Mouse (Mus musculus): ENCODE data around the gene Stx18. TPM values are rescaled to one million over a fixed set of nuclear protein-coding genes. Genes with fewer than 3 reads are reported as not detected.
A peak's percentile ranks its signal among the peaks of the same experiment; 100 is the strongest.

Gene Stx18
- polyA plus RNA-seq, 1 experiment from 2014 or later: 22.4 TPM

DNA sequence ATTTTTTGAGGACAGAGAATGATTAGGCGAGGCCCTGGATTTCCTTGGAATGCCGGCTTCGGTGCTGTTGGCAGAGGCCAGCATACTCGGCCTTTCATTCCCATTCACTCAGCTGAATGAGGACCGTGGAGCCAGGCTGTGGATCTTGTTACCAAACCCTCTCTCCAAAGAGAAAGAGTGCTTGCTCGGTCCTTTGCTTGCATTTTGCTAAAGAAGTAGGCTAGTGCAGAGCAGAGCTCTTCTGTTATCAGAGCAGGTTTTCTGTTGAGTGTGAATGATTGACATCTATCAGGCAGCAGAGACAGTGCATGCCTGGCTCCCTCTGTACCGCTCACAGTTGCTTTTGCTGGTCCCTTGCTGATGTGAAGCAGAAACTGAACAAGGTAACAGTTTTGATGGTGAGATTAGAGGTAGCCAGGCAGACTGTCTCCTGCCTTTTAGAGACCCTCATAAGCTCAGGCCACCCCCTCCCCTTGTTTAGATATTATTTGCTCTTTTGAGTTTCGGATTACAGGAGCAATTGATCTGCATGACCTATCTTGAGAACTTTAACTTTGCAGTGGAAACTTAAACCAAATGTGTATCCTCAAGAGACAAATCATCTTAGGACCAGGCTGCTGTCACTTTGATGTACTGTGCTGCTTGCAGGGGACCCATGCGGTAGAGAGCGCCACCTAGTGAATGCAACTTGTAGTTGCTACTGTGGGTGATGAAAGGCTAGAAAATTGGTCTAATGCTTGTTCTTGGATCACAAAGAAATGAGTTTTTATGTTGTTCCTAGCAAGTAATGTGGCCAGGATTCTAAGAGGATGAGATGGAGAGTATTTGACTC is 47.2 kb downstream of the Stx18 start:
- no peak overlapping the region for H3K9ac ChIP-seq (ENCODE audit: low read depth, low read length)
- no peaks in the 10 kb centered on the region for H3K27me3 ChIP-seq (replicated peaks; ENCODE audit: control insufficient read depth, insufficient read depth, low read length)
- 35% methylated on average over 10 of the region's 10 CpGs for WGBS

DNA sequence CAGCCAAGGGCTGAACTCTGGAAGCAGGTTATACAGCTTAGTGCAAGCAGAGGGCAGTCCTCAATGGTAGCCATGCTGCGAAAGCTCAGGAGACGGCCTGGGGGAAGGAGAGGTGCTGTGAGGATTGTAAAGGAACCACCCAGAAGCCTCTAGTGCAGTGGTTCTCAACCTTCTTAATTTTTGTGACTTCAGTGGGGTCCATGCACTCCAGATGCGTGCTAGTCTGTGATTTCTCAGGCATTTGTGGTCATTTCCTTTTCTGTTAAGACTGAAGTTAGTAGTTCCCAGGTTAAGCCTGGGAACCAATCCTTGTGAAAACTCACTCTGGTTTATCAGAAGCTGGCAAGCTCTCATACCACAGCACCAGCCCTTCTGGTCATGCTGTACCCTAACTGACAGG is 51.6 kb downstream of the Stx18 start:
- no peak for TF ChIP-seq CTCF (IDR thresholded peaks at IDR 0.05; ENCODE audit: low read depth)
- Histone ChIP-seq H3K4me1 (replicated peaks; ENCODE audit: control insufficient read depth, insufficient read depth, low read length) (no peaks in the 10 kb centered on the region), H3K36me3 (ENCODE audit: control insufficient read depth, insufficient read depth) (no peaks in the 10 kb centered on the region), H3K4me3 (ENCODE audit: low read depth, low read length) (no peak overlapping the region), H3K9ac (ENCODE audit: low read depth, low read length) (no peak overlapping the region), H3K4me2 (replicated peaks; ENCODE audit: low read depth) (no peak overlapping the region), H3K9me3 (ENCODE audit: control insufficient read depth) (no peaks in the 10 kb centered on the region), H3K27me3 (replicated peaks; ENCODE audit: control insufficient read depth, insufficient read depth, low read length) (no peaks in the 10 kb centered on the region), H3K27ac (ENCODE audit: low read depth, low read length) (no peak overlapping the region)
- ATAC-seq: no peak
- 80% methylated on average over 3 of the region's 3 CpGs for WGBS

More for the DNA sequence above, 47.2 kb downstream of the Stx18 start:
- H3K4me3 ChIP-seq (ENCODE audit: low read depth, low read length): no peak overlapping the region
- H3K4me2 ChIP-seq (replicated peaks; ENCODE audit: low read depth): no peak overlapping the region
- no peaks in the 10 kb centered on the region for H3K4me1 ChIP-seq (replicated peaks; ENCODE audit: control insufficient read depth, insufficient read depth, low read length)
- no peaks in the 10 kb centered on the region for H3K9me3 ChIP-seq (ENCODE audit: control insufficient read depth)
- TF ChIP-seq CTCF (IDR thresholded peaks at IDR 0.05; ENCODE audit: low read depth): peak; percentile 95
- H3K36me3 ChIP-seq (ENCODE audit: control insufficient read depth, insufficient read depth): no peaks in the 10 kb centered on the region
- no peak overlapping the region for H3K27ac ChIP-seq (ENCODE audit: low read depth, low read length)
- ATAC-seq: no peak

DNA sequence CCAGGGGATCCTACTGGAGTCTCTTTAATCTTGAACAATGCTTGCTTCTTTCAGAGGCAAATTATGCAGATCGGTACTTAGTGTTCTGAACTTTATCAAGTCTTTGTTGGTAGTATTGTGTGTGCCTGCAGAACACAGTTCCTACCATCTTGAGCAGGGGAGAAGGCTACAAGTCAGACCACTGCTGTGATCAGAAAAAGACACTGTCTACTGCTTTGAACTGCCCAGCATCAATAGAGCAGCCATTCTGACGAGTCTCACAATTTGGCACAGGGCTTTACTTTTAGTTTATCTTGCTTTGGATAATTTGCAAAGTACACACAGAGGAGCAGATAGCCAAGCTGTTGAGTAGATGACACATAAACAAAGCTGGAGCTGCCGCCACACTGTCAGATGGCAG is 52.0 kb downstream of the Stx18 start:
- Histone ChIP-seq H3K4me3 (ENCODE audit: low read depth, low read length) (no peak overlapping the region), H3K36me3 (ENCODE audit: control insufficient read depth, insufficient read depth) (no peaks in the 10 kb centered on the region), H3K4me1 (replicated peaks; ENCODE audit: control insufficient read depth, insufficient read depth, low read length) (no peaks in the 10 kb centered on the region), H3K27ac (ENCODE audit: low read depth, low read length) (no peak overlapping the region), H3K9ac (ENCODE audit: low read depth, low read length) (no peak overlapping the region), H3K9me3 (ENCODE audit: control insufficient read depth) (no peaks in the 10 kb centered on the region), H3K27me3 (replicated peaks; ENCODE audit: control insufficient read depth, insufficient read depth, low read length) (no peaks in the 10 kb centered on the region), H3K4me2 (replicated peaks; ENCODE audit: low read depth) (no peak overlapping the region)
- no peak for ATAC-seq
- 69% methylated on average over 3 of the region's 3 CpGs for WGBS
- no peak for TF ChIP-seq CTCF (IDR thresholded peaks at IDR 0.05; ENCODE audit: low read depth)

DNA sequence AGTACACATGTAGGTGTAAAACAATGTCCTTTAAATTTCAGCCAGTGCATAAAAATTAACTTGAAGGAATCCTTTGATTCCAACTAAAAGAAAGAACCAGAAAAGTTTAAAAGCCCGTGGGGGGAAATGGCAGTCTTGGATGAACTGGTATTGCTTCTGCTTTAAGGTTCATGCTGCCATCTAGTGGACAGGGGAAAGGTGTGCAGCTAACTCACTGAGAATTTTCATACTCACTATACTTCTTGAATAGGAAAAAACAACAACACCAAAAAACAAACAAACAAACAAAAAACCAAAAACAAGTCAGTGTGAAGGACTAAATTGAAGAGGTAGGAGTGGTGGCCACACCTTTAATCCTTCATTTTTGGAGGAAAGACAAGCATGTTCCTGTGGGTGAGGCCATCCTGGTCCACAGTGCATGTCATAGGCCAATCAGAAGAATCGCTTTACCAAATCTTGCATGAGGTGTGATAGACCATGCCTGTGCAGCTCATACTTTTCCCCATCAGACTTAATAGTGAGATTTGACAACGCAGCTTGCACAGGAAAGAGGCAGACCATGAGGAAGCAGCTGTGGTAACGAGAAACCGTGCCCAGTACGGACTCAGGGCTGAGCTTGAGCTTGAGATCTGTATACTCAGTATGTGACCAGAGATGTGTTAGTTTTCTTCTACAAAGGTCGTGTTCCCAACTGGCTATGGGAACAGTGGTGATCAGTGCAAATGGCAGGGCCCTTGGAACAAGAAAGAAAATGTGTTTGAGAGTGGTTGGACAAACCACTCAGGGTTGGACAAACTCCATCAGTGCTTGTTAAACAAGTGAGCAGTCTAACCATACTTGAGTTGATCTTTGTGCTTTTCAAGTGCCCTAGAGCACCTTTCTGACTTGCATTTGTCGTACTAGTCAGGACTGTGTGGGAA is 52.8 kb downstream of the Stx18 start:
- Histone ChIP-seq H3K9ac (ENCODE audit: low read depth, low read length) (no peak overlapping the region), H3K27ac (ENCODE audit: low read depth, low read length) (no peak overlapping the region), H3K4me1 (replicated peaks; ENCODE audit: control insufficient read depth, insufficient read depth, low read length) (no peaks in the 10 kb centered on the region), H3K9me3 (ENCODE audit: control insufficient read depth) (no peaks in the 10 kb centered on the region), H3K4me3 (ENCODE audit: low read depth, low read length) (no peak overlapping the region), H3K4me2 (replicated peaks; ENCODE audit: low read depth) (no peak overlapping the region), H3K36me3 (ENCODE audit: control insufficient read depth, insufficient read depth) (no peaks in the 10 kb centered on the region), H3K27me3 (replicated peaks; ENCODE audit: control insufficient read depth, insufficient read depth, low read length) (no peaks in the 10 kb centered on the region)
- no peak for ATAC-seq
- 74% methylated on average over 8 of the region's 8 CpGs for WGBS
- TF ChIP-seq CTCF (IDR thresholded peaks at IDR 0.05; ENCODE audit: low read depth): peak; percentile 86

DNA sequence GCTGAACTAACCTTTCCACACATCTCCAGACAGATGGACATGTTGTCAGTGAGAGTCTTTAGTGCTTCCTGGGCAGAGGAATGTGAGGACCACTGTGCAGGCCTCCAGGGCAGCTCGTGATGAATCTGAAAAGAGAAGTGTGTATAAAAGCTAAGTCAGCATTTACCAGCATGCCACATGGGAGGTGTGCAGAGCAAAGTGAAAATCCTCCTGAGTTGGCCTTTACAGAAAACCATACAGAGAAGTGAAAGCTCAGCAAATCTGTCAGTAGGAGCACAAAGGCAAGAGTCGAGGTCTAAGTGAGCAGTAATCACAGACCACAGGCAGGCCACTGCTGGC is 53.4 kb downstream of the Stx18 start:
- no peaks in the 10 kb centered on the region for H3K27me3 ChIP-seq (replicated peaks; ENCODE audit: control insufficient read depth, insufficient read depth, low read length)
- no peaks in the 10 kb centered on the region for H3K4me1 ChIP-seq (replicated peaks; ENCODE audit: control insufficient read depth, insufficient read depth, low read length)
- 84% methylated on average over 2 of the region's 2 CpGs for WGBS
- H3K9me3 ChIP-seq (ENCODE audit: control insufficient read depth): no peaks in the 10 kb centered on the region
- H3K36me3 ChIP-seq (ENCODE audit: control insufficient read depth, insufficient read depth): no peaks in the 10 kb centered on the region
- no peak for ATAC-seq
- no peak overlapping the region for H3K4me2 ChIP-seq (replicated peaks; ENCODE audit: low read depth)
- no peak overlapping the region for H3K27ac ChIP-seq (ENCODE audit: low read depth, low read length)
- H3K4me3 ChIP-seq (ENCODE audit: low read depth, low read length): no peak overlapping the region
- no peak for TF ChIP-seq CTCF (IDR thresholded peaks at IDR 0.05; ENCODE audit: low read depth)
- H3K9ac ChIP-seq (ENCODE audit: low read depth, low read length): no peak overlapping the region

DNA sequence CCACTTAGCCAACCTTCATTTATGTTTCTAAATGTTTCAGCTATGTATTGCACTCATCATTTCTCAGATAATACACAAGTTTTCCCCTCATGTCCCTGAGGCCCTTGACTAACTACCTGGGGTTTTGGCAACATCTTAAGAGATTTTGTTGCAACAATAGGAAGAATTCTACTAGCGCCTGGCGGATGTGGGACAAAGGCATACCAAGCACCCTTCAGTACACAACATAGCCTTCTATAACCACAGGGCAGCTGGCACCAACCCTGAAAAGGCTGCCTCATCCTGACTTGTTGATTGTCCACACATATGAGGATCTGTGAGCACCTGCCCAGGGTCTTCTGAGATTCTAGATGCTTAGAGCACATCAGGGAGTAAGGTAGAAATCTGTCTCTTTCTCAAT is 55.8 kb downstream of the Stx18 start:
- Histone ChIP-seq H3K4me3 (ENCODE audit: low read depth, low read length) (no peak overlapping the region), H3K9me3 (ENCODE audit: control insufficient read depth) (no peaks in the 10 kb centered on the region), H3K27ac (ENCODE audit: low read depth, low read length) (no peak overlapping the region), H3K9ac (ENCODE audit: low read depth, low read length) (no peak overlapping the region), H3K36me3 (ENCODE audit: control insufficient read depth, insufficient read depth) (no peaks in the 10 kb centered on the region), H3K4me2 (replicated peaks; ENCODE audit: low read depth) (no peak overlapping the region), H3K27me3 (replicated peaks; ENCODE audit: control insufficient read depth, insufficient read depth, low read length) (no peaks in the 10 kb centered on the region), H3K4me1 (replicated peaks; ENCODE audit: control insufficient read depth, insufficient read depth, low read length) (no peaks in the 10 kb centered on the region)
- no peak for ATAC-seq
- TF ChIP-seq CTCF (IDR thresholded peaks at IDR 0.05; ENCODE audit: low read depth): no peak
- 90% methylated on average over 2 of the region's 2 CpGs for WGBS
